Mouse (Mus musculus) frontal cortex, adult 2 months (tissue): Measurements from ENCODE around the gene 9130213A22Rik. TPM values are rescaled to one million over a fixed set of nuclear protein-coding genes. Genes with fewer than 3 reads are reported as not detected.

ENCODE experiments used
- DNase-seq, 2 experiments: peaks; one replicate each; pipeline ENCODE4 v3.0.0; 2022; ENCODE audit warnings: low spot score in 1 of 2; ENCODE audit errors: extremely low spot score in 1 of 2
- polyA plus RNA-seq: library from polyadenylated mRNA; depleted of rRNA; stranded (reverse); fragments of >200 nt; gene quantifications from 2 replicates; pipeline ENCODE4 v1.2.3, GENCODE M21; 2012; rRNA removed

The 9130213A22Rik gene
- 1.8 and 1.9 TPM in 2 replicates for polyA plus RNA-seq

- DNase-seq: peak in 1 of 2 experiments; percentile 86
Observed at GRCm38 (mm10) chr11:69122336-69122951, at the start of gene 9130213A22Rik. Gene 9130213A22Rik, minus strand, starts transcription at chr11:69122589.

- DNase-seq: peak in 1 of 2 experiments; percentile 62
Observed at GRCm38 (mm10) chr11:69171626-69172025, 49.2 kb upstream of the 9130213A22Rik start.

- DNase-seq: peak; percentile 46 to 76
Observed at GRCm38 (mm10) chr11:69169313-69169712, 46.9 kb upstream of the 9130213A22Rik start.

GRCm38 (mm10) chr11:69156800-69157199 is 34.4 kb upstream of the 9130213A22Rik start, which contains the start of gene Alox12b:
Gene Alox12b, plus strand, starts transcription at chr11:69156989.
- peak in 1 of 2 experiments; percentile 51 for DNase-seq

- peak in 1 of 2 experiments; percentile 50 for DNase-seq
Observed at GRCm38 (mm10) chr11:69155351-69155750, 33.0 kb upstream of the 9130213A22Rik start.

- no peak for DNase-seq
Observed at GRCm38 (mm10) chr11:69153831-69154230, 31.4 kb upstream of the 9130213A22Rik start.

- no peak for DNase-seq
Observed at GRCm38 (mm10) chr11:69151004-69151403, 28.6 kb upstream of the 9130213A22Rik start.

- DNase-seq: peak in 1 of 2 experiments; percentile 80
Observed at GRCm38 (mm10) chr11:69150444-69150843, 28.1 kb upstream of the 9130213A22Rik start.

GRCm38 (mm10) chr11:69149728-69150127 is 27.3 kb upstream of the 9130213A22Rik start:
- DNase-seq: no peak

GRCm38 (mm10) chr11:69148451-69148960 is 26.1 kb upstream of the 9130213A22Rik start:
- DNase-seq: no peak

GRCm38 (mm10) chr11:69147546-69147945 is 25.2 kb upstream of the 9130213A22Rik start:
- no peak for DNase-seq

- no peak for DNase-seq
Observed at GRCm38 (mm10) chr11:69135361-69135760, 13.0 kb upstream of the 9130213A22Rik start.

GRCm38 (mm10) chr11:69134622-69134968 is 12.2 kb upstream of the 9130213A22Rik start:
- no peak for DNase-seq

- DNase-seq: peak; percentile 79 to 88
Observed at GRCm38 (mm10) chr11:69133923-69134621, 11.7 kb upstream of the 9130213A22Rik start.

GRCm38 (mm10) chr11:69133566-69133922 is 11.2 kb upstream of the 9130213A22Rik start:
- DNase-seq: no peak

GRCm38 (mm10) chr11:69128426-69129122 is 6.2 kb upstream of the 9130213A22Rik start:
- DNase-seq: no peak

GRCm38 (mm10) chr11:69126706-69127095 is 4.3 kb upstream of the 9130213A22Rik start:
- no peak for DNase-seq

GRCm38 (mm10) chr11:69125919-69126705 is 3.7 kb upstream of the 9130213A22Rik start:
- peak in 1 of 2 experiments; percentile 36 for DNase-seq

- no peak for DNase-seq
Observed at GRCm38 (mm10) chr11:69125852-69125918, 3.3 kb upstream of the 9130213A22Rik start, which contains the start of gene Aloxe3. Gene Aloxe3, plus strand, starts transcription at chr11:69125896.

- DNase-seq: peak in 1 of 2 experiments; percentile 95
Observed at GRCm38 (mm10) chr11:69125041-69125851, 2.9 kb upstream of the 9130213A22Rik start.
